Mouse (Mus musculus) T-helper 17 cell (primary cell): ENCODE results near the gene Sdccag8.

ENCODE experiments used
- in situ Hi-C, 2 experiments: fragments of 300-600 bp; cut with MboI, MseI; formaldehyde crosslinking; loops; 1 replicate in 1 of 2; 2 replicates in 1 of 2; pipeline ENCODE4 v1.15.1; 2025; ENCODE audit warnings: high pct_unique_total_duplicates in 2 of 2

Gene Sdccag8

GRCm38 (mm10) chr1:177004041-177004741, 189.7 kb downstream of the Sdccag8 start:
- in situ Hi-C loops, result loop anchor here in 1 of 2 experiments (25.0 kb wide), 1 partner anchor 292 kb away; no protein-coding TSS in a partner anchor

- in situ Hi-C loops, result loop anchor here in 1 of 2 experiments (25.0 kb wide), 1 partner anchor 295 kb away; no protein-coding TSS in a partner anchor
Observed at GRCm38 (mm10) chr1:177007405-177007804, 192.9 kb downstream of the Sdccag8 start.

GRCm38 (mm10) chr1:177008777-177009176, 194.3 kb downstream of the Sdccag8 start:
- in situ Hi-C loops, result loop anchor here in 1 of 2 experiments (25.0 kb wide), 1 partner anchor 296 kb away; no protein-coding TSS in a partner anchor

- in situ Hi-C loops, result loop anchor here in 1 of 2 experiments (10.0 to 25.0 kb wide), 2 partner anchors 298 to 485 kb away; no protein-coding TSS in a partner anchor
Observed at GRCm38 (mm10) chr1:177010041-177010440, 195.6 kb downstream of the Sdccag8 start.

- in situ Hi-C loops, result loop anchor here in 1 of 2 experiments (10.0 to 25.0 kb wide), 2 partner anchors 298 to 484 kb away; no protein-coding TSS in a partner anchor
Observed at GRCm38 (mm10) chr1:177010607-177011302, 196.3 kb downstream of the Sdccag8 start.

GRCm38 (mm10) chr1:177011688-177012087, 197.2 kb downstream of the Sdccag8 start:
- in situ Hi-C loops, result loop anchor here in 1 of 2 experiments (10.0 to 25.0 kb wide), 2 partner anchors 299 to 483 kb away; no protein-coding TSS in a partner anchor

GRCm38 (mm10) chr1:177012774-177013173, 198.3 kb downstream of the Sdccag8 start:
- in situ Hi-C loops, result loop anchor here in 1 of 2 experiments (10.0 to 25.0 kb wide), 2 partner anchors 300 to 482 kb away; no protein-coding TSS in a partner anchor

GRCm38 (mm10) chr1:177013313-177013712, 198.9 kb downstream of the Sdccag8 start:
- in situ Hi-C loops, result loop anchor here in 1 of 2 experiments (10.0 to 25.0 kb wide), 2 partner anchors 301 to 481 kb away; no protein-coding TSS in a partner anchor

GRCm38 (mm10) chr1:177013776-177014175, 199.3 kb downstream of the Sdccag8 start:
- in situ Hi-C loops, result loop anchor here in 1 of 2 experiments (10.0 to 25.0 kb wide), 2 partner anchors 301 to 481 kb away; no protein-coding TSS in a partner anchor

GRCm38 (mm10) chr1:177014346-177014745, 199.9 kb downstream of the Sdccag8 start:
- in situ Hi-C loops, result loop anchor here in 1 of 2 experiments (10.0 to 25.0 kb wide), 2 partner anchors 302 to 480 kb away; no protein-coding TSS in a partner anchor

- in situ Hi-C loops, result loop anchor here in 1 of 2 experiments (10.0 to 25.0 kb wide), 2 partner anchors 303 to 480 kb away; no protein-coding TSS in a partner anchor
Observed at GRCm38 (mm10) chr1:177014921-177015439, 200.5 kb downstream of the Sdccag8 start.

- in situ Hi-C loops, result loop anchor here in 1 of 2 experiments (10.0 to 25.0 kb wide), 2 partner anchors 304 to 479 kb away; no protein-coding TSS in a partner anchor
Observed at GRCm38 (mm10) chr1:177015917-177016316, 201.5 kb downstream of the Sdccag8 start.

GRCm38 (mm10) chr1:177016729-177017128, 202.3 kb downstream of the Sdccag8 start:
- in situ Hi-C loops, result loop anchor here in 1 of 2 experiments (10.0 to 25.0 kb wide), 2 partner anchors 304 to 478 kb away; no protein-coding TSS in a partner anchor

- in situ Hi-C loops, result loop anchor here in 1 of 2 experiments (10.0 to 25.0 kb wide), 2 partner anchors 306 to 476 kb away; no protein-coding TSS in a partner anchor
Observed at GRCm38 (mm10) chr1:177018750-177019149, 204.3 kb downstream of the Sdccag8 start.

GRCm38 (mm10) chr1:177019668-177020067, 205.2 kb downstream of the Sdccag8 start:
- in situ Hi-C loops, result loop anchor here in 1 of 2 experiments (10.0 to 25.0 kb wide), 2 partner anchors 307 to 475 kb away; no protein-coding TSS in a partner anchor

- in situ Hi-C loops, result loop anchor here in 1 of 2 experiments (25.0 kb wide), 1 partner anchor 310 kb away; no protein-coding TSS in a partner anchor
Observed at GRCm38 (mm10) chr1:177022751-177023150, 208.3 kb downstream of the Sdccag8 start.

- in situ Hi-C loops, result no loop called here
Observed at GRCm38 (mm10) chr1:177027706-177028105, 213.2 kb downstream of the Sdccag8 start.

- in situ Hi-C loops, result no loop called here
Observed at GRCm38 (mm10) chr1:177029032-177029431, 214.6 kb downstream of the Sdccag8 start.

- in situ Hi-C loops, result no loop called here
Observed at GRCm38 (mm10) chr1:177030669-177031068, 216.2 kb downstream of the Sdccag8 start.

- in situ Hi-C loops, result no loop called here
Observed at GRCm38 (mm10) chr1:177031196-177031595, 216.7 kb downstream of the Sdccag8 start.

GRCm38 (mm10) chr1:177032233-177032632, 217.8 kb downstream of the Sdccag8 start:
- in situ Hi-C loops, result no loop called here
